Mouse (Mus musculus) right cerebral cortex, adult 18-20 months (tissue): Measurements from ENCODE around the gene Glb1.
"Not testable (repeated sequence)": the region's sequence is repeated elsewhere in the genome, so short reads cannot be mapped to it uniquely, and the experiment has no call there.

Source experiments
- DNase-seq: peaks from one replicate; pipeline ENCODE4 v3.0.0; 2022; ENCODE audit warnings: mixed read lengths

Glb1 gene

GRCm38 (mm10) chr9:114502711-114503427, 102.0 kb downstream of the Glb1 start:
- no peak for DNase-seq

GRCm38 (mm10) chr9:114504816-114505215, 103.9 kb downstream of the Glb1 start, which contains the start of gene Ccr4:
Gene Ccr4, minus strand, starts transcription at chr9:114504916.
- no peak for DNase-seq

GRCm38 (mm10) chr9:114506564-114506963, 105.7 kb downstream of the Glb1 start:
- DNase-seq, result no peak

GRCm38 (mm10) chr9:114507421-114507820, 106.5 kb downstream of the Glb1 start:
- DNase-seq, result no peak

GRCm38 (mm10) chr9:114509785-114510184, 108.9 kb downstream of the Glb1 start:
- DNase-seq, result no peak

GRCm38 (mm10) chr9:114512831-114513230, 112.0 kb downstream of the Glb1 start:
- no peak for DNase-seq

- no peak for DNase-seq
Measured at GRCm38 (mm10) chr9:114515364-114515763, 114.5 kb downstream of the Glb1 start, which contains the start of gene C130032M10Rik. Gene C130032M10Rik, plus strand, starts transcription at chr9:114515697.

GRCm38 (mm10) chr9:114517924-114518497, 117.1 kb downstream of the Glb1 start:
- no peak for DNase-seq

GRCm38 (mm10) chr9:114518812-114519477, 118.1 kb downstream of the Glb1 start:
- DNase-seq, result no peak

GRCm38 (mm10) chr9:114520529-114520928, 119.7 kb downstream of the Glb1 start:
- DNase-seq, result not testable (repeated sequence)

- DNase-seq, result no peak
Measured at GRCm38 (mm10) chr9:114522041-114522440, 121.2 kb downstream of the Glb1 start.

GRCm38 (mm10) chr9:114522501-114522900, 121.6 kb downstream of the Glb1 start:
- DNase-seq, result no peak
